Mouse (Mus musculus) intestine, embryonic 16.5 days (tissue): Measurements from ENCODE around the gene Gm45623. TPM values are rescaled to one million over a fixed set of nuclear protein-coding genes. Genes with fewer than 3 reads are reported as not detected.

Experiments used
- ATAC-seq: fragments of 200-750 bp; cut with Nextera tagmentation; 2 replicates; pipeline ENCODE4 v1.8.0; 2017; ENCODE audit warnings: moderate TSS enrichment, moderate library complexity
- H3K27ac ChIP-seq: fragments of 300-500 bp; sonication (generic); 2 replicates; pipeline ENCODE4 v1.5.1; 2014; ENCODE audit warnings: mild to moderate bottlenecking, low read length
- H3K27me3 ChIP-seq: fragments of 300-500 bp; sonication (generic); replicated peaks from 2 replicates; pipeline ENCODE4 v1.6.1; 2014; ENCODE audit warnings: low read length, control low read depth, mixed read lengths; ENCODE audit not compliant: control insufficient read depth, insufficient read depth
- H3K36me3 ChIP-seq: fragments of 300-500 bp; sonication (generic); 2 replicates; pipeline ENCODE4 v1.6.1; 2014; ENCODE audit warnings: low read length, control low read depth; ENCODE audit not compliant: control insufficient read depth, insufficient read depth
- H3K4me1 ChIP-seq: fragments of 300-500 bp; sonication (generic); 2 replicates; pipeline ENCODE4 v1.6.1; 2014; ENCODE audit warnings: low read length, control low read depth, mixed read lengths; ENCODE audit not compliant: control insufficient read depth, insufficient read depth
- H3K4me2 ChIP-seq: fragments of 300-500 bp; sonication (generic); 2 replicates; pipeline ENCODE4 v1.6.1; 2014; ENCODE audit warnings: low read depth, low read length, control low read depth
- H3K4me3 ChIP-seq: fragments of 300-500 bp; sonication (generic); 2 replicates; pipeline ENCODE4 v1.5.1; 2014; ENCODE audit warnings: mild to moderate bottlenecking, low read length
- H3K9ac ChIP-seq: fragments of 300-500 bp; sonication (generic); 2 replicates; pipeline ENCODE4 v1.6.1; 2014; ENCODE audit warnings: low read depth, low read length
- H3K9me3 ChIP-seq: fragments of 300-500 bp; sonication (generic); 2 replicates; pipeline ENCODE4 v1.6.1; 2016; ENCODE audit warnings: low read length, control low read depth; ENCODE audit not compliant: control insufficient read depth
- WGBS: fragments of 180-500 bp; shearing (Covaris S2); extraction: QIAGEN DNeasy Blood & Tissue Kit; methylation state at CpG from one replicate; pipeline ENCODE4 v1.1.7; 2014; 5-methylcytosine and 5-hydroxymethylcytosine counted together
- polyA plus RNA-seq: library from polyadenylated mRNA; unstranded; fragments of >200 nt; fragmentation: Nextera tagmentation; extraction: Ambion mirVana; gene quantifications from 2 replicates; pipeline ENCODE4 v1.2.1, GENCODE M21; 2015

Gm45623 gene
- polyA plus RNA-seq: 0.27 and 0.43 TPM in 2 replicates

DNA sequence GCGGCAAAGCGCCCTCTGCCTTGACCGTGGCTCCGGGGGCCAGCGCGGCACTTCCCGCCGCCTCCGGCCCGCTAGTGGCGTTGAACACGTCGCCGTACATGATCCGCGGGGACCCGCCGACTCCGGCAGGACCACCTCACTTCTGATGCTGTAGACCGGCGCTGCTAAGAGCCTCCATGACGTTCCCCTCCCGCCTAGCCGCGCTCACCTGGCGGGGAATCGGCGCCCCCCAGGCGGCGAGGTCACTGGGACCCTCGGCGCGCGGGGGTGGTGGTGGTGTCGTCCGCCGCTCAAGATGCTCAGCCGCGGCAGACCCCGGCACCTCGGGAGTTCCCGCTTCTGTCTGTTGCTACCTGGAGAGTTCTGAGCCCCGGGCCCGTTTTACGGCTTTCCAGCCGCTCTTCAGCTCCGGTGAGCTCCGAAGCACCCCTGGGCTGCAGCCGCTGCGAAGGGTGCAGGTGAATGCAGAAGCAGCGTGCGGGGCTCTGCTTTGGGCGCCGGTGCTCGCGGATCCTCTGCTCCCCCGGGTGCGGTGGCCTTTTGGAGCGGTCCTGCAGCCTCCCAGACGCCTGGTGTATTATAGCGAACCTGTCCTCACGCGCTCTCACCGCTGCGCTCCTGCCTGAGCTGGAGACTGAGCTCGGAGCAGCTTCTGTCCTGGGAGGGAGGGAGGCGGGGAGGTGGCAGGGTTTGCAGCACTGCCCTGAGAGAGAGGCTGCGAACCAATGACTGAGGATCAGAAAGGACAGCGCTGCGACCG is at the start of gene Gm45623:
Gene Gm45623, minus strand, starts transcription at position 636 of the 760 bp plus-strand sequence.
- ATAC-seq: no peak
- Histone ChIP-seq H3K27me3 (peaks cover 36% of the 10 kb centered on the region), H3K9me3 (no peaks in the 10 kb centered on the region), H3K4me3 (peak within 1 kb of the TSS; percentile 51), H3K4me1 (peaks cover 17% of the 10 kb centered on the region), H3K27ac (no peak within 1 kb of the TSS), H3K36me3 (no peaks in the 10 kb centered on the region), H3K9ac (peak within 1 kb of the TSS; percentile 51), H3K4me2 (peak within 1 kb of the TSS; percentile 87)
- WGBS: 1% methylated on average over 71 of the region's 71 CpGs

DNA sequence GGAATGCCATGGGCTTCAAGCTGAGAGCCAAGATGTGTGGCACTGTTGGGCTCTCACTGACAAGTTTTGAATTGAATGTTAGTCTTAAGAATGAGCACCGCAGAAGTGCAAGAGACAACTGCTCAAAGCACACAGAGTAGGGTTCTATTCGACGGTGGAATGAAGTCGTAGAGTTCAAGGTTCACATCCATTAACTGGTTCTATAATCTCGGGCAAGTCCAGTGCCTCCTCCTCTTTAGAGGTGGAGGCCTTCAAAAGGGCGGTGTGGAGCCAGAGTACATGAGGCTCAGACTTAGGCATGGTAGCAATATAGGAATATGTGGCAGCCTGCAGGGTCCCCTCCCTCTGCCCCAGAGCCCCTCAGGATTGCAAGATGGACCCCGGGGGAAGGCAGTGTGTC is 43.8 kb upstream of the Gm45623 start:
- Histone ChIP-seq H3K27me3 (no peaks in the 10 kb centered on the region), H3K27ac (no peak overlapping the region), H3K4me1 (0 out of 2 replicates have a peak, but pooled peaks cover 3% of the 10 kb centered on the region), H3K36me3 (no peaks in the 10 kb centered on the region), H3K9me3 (no peaks in the 10 kb centered on the region), H3K4me2 (no peak overlapping the region), H3K9ac (no peak overlapping the region), H3K4me3 (no peak overlapping the region)
- WGBS: 63% methylated on average over 7 of the region's 7 CpGs
- ATAC-seq: peak; percentile 64

DNA sequence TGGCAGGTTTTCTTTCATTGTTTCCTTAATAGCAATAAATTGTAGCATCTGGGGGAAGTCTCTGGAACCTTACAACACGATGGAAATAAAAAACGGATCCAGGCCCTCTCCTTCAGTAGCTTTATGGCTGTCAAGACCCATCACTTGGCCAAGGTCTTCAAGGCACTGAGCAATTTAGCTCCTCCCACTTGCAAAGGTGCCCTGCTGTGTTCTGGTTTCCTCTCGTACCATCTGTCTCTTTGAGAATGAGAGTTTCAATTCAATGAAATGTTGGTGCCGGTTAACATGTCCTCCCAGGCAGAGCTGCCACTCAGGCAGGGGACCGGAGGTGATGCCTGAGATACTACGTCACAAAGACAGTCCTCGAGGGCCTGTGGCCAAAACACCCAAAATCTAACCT is 41.9 kb upstream of the Gm45623 start:
- no peaks in the 10 kb centered on the region for H3K9me3 ChIP-seq
- H3K27me3 ChIP-seq: no peaks in the 10 kb centered on the region
- H3K9ac ChIP-seq: no peak overlapping the region
- H3K36me3 ChIP-seq: no peaks in the 10 kb centered on the region
- no peak overlapping the region for H3K27ac ChIP-seq
- WGBS: 74% methylated on average over 7 of the region's 7 CpGs
- H3K4me1 ChIP-seq: 0 out of 2 replicates have a peak, but pooled peaks cover 3% of the 10 kb centered on the region
- no peak overlapping the region for H3K4me3 ChIP-seq
- no peak overlapping the region for H3K4me2 ChIP-seq
- no peak for ATAC-seq

DNA sequence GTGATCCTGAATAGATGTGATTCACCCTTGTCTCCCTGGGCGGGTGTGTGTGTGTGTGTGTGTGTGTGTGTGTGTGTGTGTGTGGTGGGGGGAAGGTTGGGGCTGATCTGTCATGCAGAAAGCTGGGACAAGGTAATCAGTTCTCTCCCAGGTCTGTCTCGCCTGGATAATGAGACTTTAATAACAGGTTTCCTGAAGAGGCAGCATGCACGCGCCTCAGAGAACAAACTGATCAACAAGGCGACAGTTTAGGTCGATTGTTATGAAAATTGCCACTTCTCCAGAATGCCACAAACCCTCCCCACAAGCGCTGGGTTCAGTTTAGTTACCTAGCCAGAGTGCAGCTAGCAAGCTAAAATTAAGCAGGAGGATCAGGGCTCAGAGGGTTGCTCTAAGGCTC is 40.8 kb upstream of the Gm45623 start:
- Histone ChIP-seq H3K4me3 (no peak overlapping the region), H3K36me3 (no peaks in the 10 kb centered on the region), H3K9ac (no peak overlapping the region), H3K27me3 (no peaks in the 10 kb centered on the region), H3K4me1 (0 out of 2 replicates have a peak, but pooled peaks cover 3% of the 10 kb centered on the region), H3K4me2 (no peak overlapping the region), H3K27ac (no peak overlapping the region), H3K9me3 (no peaks in the 10 kb centered on the region)
- WGBS: 63% methylated on average over 7 of the region's 7 CpGs
- ATAC-seq: no peak

DNA sequence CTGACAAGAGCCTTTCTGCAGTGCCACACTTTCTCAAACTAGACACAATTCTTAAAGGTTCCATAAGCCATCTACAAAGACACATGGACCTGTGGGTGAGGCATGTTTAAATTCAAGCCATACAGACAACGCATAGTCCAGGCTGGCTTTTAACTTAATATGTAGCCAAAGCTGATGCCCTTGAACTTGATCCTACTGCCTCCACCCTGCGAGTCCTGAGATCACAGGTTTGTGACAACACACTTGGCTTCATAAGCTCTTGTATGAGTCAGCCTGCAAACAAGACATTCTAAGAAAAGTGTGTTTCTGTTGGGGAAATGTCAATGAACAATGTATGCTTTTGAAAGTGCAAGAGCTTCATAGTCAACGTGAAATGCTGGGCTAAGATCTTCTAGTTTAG is 39.2 kb upstream of the Gm45623 start:
- ATAC-seq: no peak
- WGBS: 62% methylated on average over 3 of the region's 3 CpGs
- Histone ChIP-seq H3K36me3 (no peaks in the 10 kb centered on the region), H3K4me3 (no peak overlapping the region), H3K9me3 (no peaks in the 10 kb centered on the region), H3K4me2 (no peak overlapping the region), H3K4me1 (0 out of 2 replicates have a peak, but pooled peaks cover 3% of the 10 kb centered on the region), H3K27me3 (no peaks in the 10 kb centered on the region), H3K27ac (no peak overlapping the region), H3K9ac (no peak overlapping the region)

DNA sequence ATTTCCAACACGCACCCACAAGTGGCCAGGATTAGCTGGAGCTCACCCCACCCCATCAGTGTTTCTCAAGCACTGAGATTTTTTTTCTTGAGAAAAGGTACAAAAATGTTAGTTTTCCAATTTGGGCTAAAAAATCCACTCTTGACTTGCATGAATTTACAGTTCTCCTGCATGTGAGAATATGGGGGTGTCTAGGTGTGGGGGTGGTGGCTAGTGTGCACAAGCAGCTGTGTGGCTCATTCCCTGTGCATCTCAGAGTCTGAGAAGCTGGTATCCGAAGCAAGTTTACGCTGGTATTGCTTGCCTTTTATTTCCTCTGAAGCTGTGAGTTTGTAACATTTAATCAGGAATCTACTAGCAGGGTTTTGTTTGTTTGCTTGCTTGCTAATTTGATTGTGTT is 37.1 kb upstream of the Gm45623 start:
- H3K36me3 ChIP-seq: no peaks in the 10 kb centered on the region
- H3K27me3 ChIP-seq: no peaks in the 10 kb centered on the region
- H3K27ac ChIP-seq: no peak overlapping the region
- no peak overlapping the region for H3K4me3 ChIP-seq
- H3K9me3 ChIP-seq: no peaks in the 10 kb centered on the region
- ATAC-seq: no peak
- no peaks in the 10 kb centered on the region for H3K4me1 ChIP-seq
- WGBS: 93% methylated on average over 3 of the region's 3 CpGs
- no peak overlapping the region for H3K9ac ChIP-seq
- no peak overlapping the region for H3K4me2 ChIP-seq

DNA sequence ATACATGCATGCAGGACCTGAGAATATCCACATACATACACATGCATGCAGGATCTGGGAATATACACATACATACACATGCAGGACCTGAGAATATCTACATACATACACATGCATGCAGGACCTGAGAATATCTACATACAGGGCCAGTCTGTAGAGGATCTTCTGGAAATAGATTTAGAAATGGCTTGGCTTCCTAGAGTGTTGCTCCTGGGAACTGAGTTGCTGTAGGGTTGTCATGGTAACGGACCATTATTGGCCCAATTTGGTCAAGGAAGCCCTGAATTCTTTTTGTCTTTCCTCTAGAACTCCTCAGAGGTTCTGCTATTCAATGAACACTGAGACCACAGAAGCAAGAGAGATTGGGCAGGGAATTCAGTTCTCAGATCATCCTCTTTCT is 29.0 kb upstream of the Gm45623 start:
- no peaks in the 10 kb centered on the region for H3K4me1 ChIP-seq
- no peak overlapping the region for H3K4me3 ChIP-seq
- no peak overlapping the region for H3K9ac ChIP-seq
- no peaks in the 10 kb centered on the region; the same call in 1 of the 2 replicates for H3K27me3 ChIP-seq
- H3K36me3 ChIP-seq: no peaks in the 10 kb centered on the region
- WGBS: 85% methylated on average over 1 of the region's 1 CpGs
- ATAC-seq: no peak
- 0 out of 2 replicates have a peak, but pooled peaks cover 4% of the 10 kb centered on the region for H3K9me3 ChIP-seq
- H3K4me2 ChIP-seq: no peak overlapping the region
- H3K27ac ChIP-seq: no peak overlapping the region

DNA sequence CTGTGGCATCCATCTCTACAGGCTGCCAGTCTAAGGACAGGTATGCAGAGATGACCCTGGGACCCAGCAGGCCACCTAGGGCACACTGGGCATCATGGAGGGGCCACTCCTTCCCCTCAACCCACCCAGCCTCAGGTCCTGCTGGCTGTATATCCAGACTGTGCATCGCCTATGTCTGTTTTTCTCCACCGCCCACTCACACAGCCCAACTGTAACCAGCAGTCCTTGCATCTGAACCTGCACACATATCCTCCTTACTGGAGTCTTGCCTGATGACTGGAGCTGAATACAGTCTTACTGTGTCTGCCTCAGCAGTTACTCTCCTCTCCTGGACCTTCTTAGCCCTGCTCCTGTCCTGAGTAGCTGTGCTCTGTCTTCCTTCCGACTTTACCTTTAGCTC is 28.1 kb upstream of the Gm45623 start:
- H3K4me3 ChIP-seq: no peak overlapping the region
- H3K9ac ChIP-seq: no peak overlapping the region
- no peaks in the 10 kb centered on the region for H3K4me1 ChIP-seq
- H3K9me3 ChIP-seq: 0 out of 2 replicates have a peak, but pooled peaks cover 4% of the 10 kb centered on the region
- no peak overlapping the region for H3K4me2 ChIP-seq
- no peak overlapping the region for H3K27ac ChIP-seq
- H3K36me3 ChIP-seq: no peaks in the 10 kb centered on the region
- no peaks in the 10 kb centered on the region; the same call in 1 of the 2 replicates for H3K27me3 ChIP-seq
- no peak for ATAC-seq
- WGBS: 83% methylated on average over 3 of the region's 3 CpGs

DNA sequence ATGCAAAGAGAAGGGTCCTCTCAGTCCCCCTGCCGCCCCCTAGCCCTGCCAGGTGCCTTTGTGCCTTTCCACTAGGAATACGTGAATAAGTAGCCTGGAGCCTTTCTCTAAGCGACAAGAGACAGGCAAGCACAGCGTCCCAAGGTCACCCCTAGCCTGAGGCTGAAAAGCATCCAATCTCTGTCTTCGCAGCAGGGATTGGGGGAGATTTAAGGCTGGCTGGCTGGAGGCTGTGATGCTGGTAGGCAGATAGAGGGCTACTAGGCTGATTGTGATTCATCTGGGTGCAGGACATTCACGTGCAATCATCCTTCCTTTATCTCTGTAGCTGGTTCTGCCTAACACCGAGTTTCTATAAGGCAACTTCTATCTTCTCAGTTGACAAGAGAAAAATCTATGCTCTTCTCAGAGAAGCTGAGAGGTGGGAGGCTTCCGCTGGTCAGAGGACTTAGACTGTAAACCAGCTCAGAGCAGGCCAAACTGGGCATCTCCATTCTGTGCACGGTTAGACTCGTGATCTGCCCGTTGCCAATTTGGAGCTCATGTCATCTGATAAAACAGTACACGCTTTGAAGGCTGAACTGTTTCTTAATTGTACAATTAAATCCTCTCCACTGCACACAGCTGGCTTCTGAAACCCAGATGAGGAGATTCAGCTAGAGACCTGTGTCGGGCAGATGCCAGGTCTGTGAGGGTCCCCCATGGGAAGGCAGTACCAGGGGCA is 27.3 kb upstream of the Gm45623 start:
- Histone ChIP-seq H3K36me3 (no peaks in the 10 kb centered on the region), H3K9ac (no peak overlapping the region), H3K4me2 (no peak overlapping the region), H3K4me1 (no peaks in the 10 kb centered on the region), H3K27me3 (no peaks in the 10 kb centered on the region; the same call in 1 of the 2 replicates), H3K4me3 (no peak overlapping the region), H3K9me3 (0 out of 2 replicates have a peak, but pooled peaks cover 4% of the 10 kb centered on the region), H3K27ac (no peak overlapping the region)
- no peak for ATAC-seq
- WGBS: 60% methylated on average over 13 of the region's 13 CpGs
